Mouse (Mus musculus) stomach, embryonic 14.5 days (tissue): ENCODE measurements around the gene Pofut2. TPM values are rescaled to one million over a fixed set of nuclear protein-coding genes. Genes with fewer than 3 reads are reported as not detected.

Experiments used
- ATAC-seq: fragments of 200-750 bp; cut with Nextera tagmentation; 2 replicates; pipeline ENCODE4 v1.8.0; 2017; ENCODE audit warnings: low read depth, moderate TSS enrichment; ENCODE audit not compliant: insufficient number of reproducible peaks, insufficient read depth, low FRiP score
- H3K27ac ChIP-seq: fragments of 300-500 bp; sonication (generic); 2 replicates; pipeline ENCODE4 v1.5.1; 2014; ENCODE audit warnings: mild to moderate bottlenecking, low read length, moderate library complexity, mixed read lengths
- H3K27me3 ChIP-seq: fragments of 300-500 bp; sonication (generic); 2 replicates; pipeline ENCODE4 v1.6.1; 2014; ENCODE audit warnings: low read length, control low read depth, mixed read lengths; ENCODE audit not compliant: control insufficient read depth, insufficient read depth
- H3K36me3 ChIP-seq: fragments of 300-500 bp; sonication (generic); 2 replicates; pipeline ENCODE4 v1.6.1; 2014; ENCODE audit warnings: mild to moderate bottlenecking, control low read depth, low read length, moderate library complexity, mixed read lengths; ENCODE audit not compliant: control insufficient read depth, insufficient read depth
- H3K4me1 ChIP-seq: fragments of 300-500 bp; sonication (generic); 2 replicates; pipeline ENCODE4 v1.6.1; 2014; ENCODE audit warnings: low read length, control low read depth, mixed read lengths; ENCODE audit not compliant: control insufficient read depth, insufficient read depth
- H3K4me2 ChIP-seq: fragments of 300-500 bp; sonication (generic); replicated peaks from 2 replicates; pipeline ENCODE4 v1.6.1; 2014; ENCODE audit warnings: low read depth, low read length, control low read depth
- H3K4me3 ChIP-seq: fragments of 300-500 bp; sonication (generic); 2 replicates; pipeline ENCODE4 v1.5.1; 2014; ENCODE audit warnings: low read depth, low read length, control low read depth
- H3K9ac ChIP-seq: fragments of 300-500 bp; sonication (generic); replicated peaks from 2 replicates; pipeline ENCODE4 v1.6.1; 2014; ENCODE audit warnings: low read depth, mild to moderate bottlenecking, control low read depth, low read length, moderate library complexity, mixed read lengths
- H3K9me3 ChIP-seq: fragments of 300-500 bp; sonication (generic); 2 replicates; pipeline ENCODE4 v1.6.1; 2016; ENCODE audit warnings: low read depth, low read length, control low read depth; ENCODE audit not compliant: control insufficient read depth
- WGBS: fragments of 180-500 bp; shearing (Covaris S2); extraction: QIAGEN DNeasy Blood & Tissue Kit; methylation state at CpG from one replicate; pipeline ENCODE4 v1.1.7; 2014; 5-methylcytosine and 5-hydroxymethylcytosine counted together
- polyA plus RNA-seq: library from polyadenylated mRNA; unstranded; fragments of >200 nt; fragmentation: Nextera tagmentation; extraction: Ambion mirVana; gene quantifications from 2 replicates; pipeline ENCODE4 v1.2.1, GENCODE M21; 2014

Pofut2 gene
- polyA plus RNA-seq, 1 experiment from 2014 or later, result 119 TPM

- 32% methylated on average over 18 of the region's 18 CpGs for WGBS
- H3K4me2 ChIP-seq, result peak overlapping the region; percentile 35
- no peak; the same call in 1 of the 2 replicates for ATAC-seq
Observed at GRCm38 (mm10) chr10:77251223-77251783, 7.7 kb upstream of the Pofut2 start.

GRCm38 (mm10) chr10:77251784-77252539 lies 7.1 kb upstream of the Pofut2 start:
- ATAC-seq, result no peak
- Histone ChIP-seq H3K9me3 (no peaks in the 10 kb centered on the region), H3K4me3 (no peak overlapping the region), H3K27me3 (no peaks in the 10 kb centered on the region), H3K27ac (peak overlapping the region; percentile 63; the same call in 1 of the 2 replicates), H3K4me1 (peaks cover 40% of the 10 kb centered on the region), H3K36me3 (no peaks in the 10 kb centered on the region), H3K4me2 (peak overlapping the region; percentile 35), H3K9ac (no peak overlapping the region)
- WGBS, result 70% methylated on average over 18 of the region's 18 CpGs

More at GRCm38 (mm10) chr10:77251223-77251783, 7.7 kb upstream of the Pofut2 start:
- H3K9ac ChIP-seq, result no peak overlapping the region
- H3K27ac ChIP-seq, result peak overlapping the region; percentile 63; the same call in 1 of the 2 replicates
- no peaks in the 10 kb centered on the region for H3K9me3 ChIP-seq
- H3K4me3 ChIP-seq, result no peak overlapping the region
- peaks cover 40% of the 10 kb centered on the region for H3K4me1 ChIP-seq
- no peaks in the 10 kb centered on the region for H3K27me3 ChIP-seq
- H3K36me3 ChIP-seq, result no peaks in the 10 kb centered on the region

GRCm38 (mm10) chr10:77252790-77253189 lies 6.2 kb upstream of the Pofut2 start:
- WGBS, result under 1% methylated on average over 4 of the region's 4 CpGs
- Histone ChIP-seq H3K9ac (no peak overlapping the region), H3K27me3 (no peaks in the 10 kb centered on the region), H3K27ac (peak overlapping the region; percentile 63; the same call in 1 of the 2 replicates), H3K4me3 (no peak overlapping the region), H3K36me3 (no peaks in the 10 kb centered on the region), H3K4me2 (no peak overlapping the region), H3K4me1 (peaks cover 32% of the 10 kb centered on the region), H3K9me3 (no peaks in the 10 kb centered on the region)
- peak; percentile 29; the same call in 1 of the 2 replicates for ATAC-seq

GRCm38 (mm10) chr10:77255231-77255630 lies 3.8 kb upstream of the Pofut2 start:
- peaks cover 33% of the 10 kb centered on the region for H3K4me1 ChIP-seq
- H3K27me3 ChIP-seq, result no peaks in the 10 kb centered on the region
- no peak overlapping the region for H3K4me3 ChIP-seq
- no peak overlapping the region for H3K4me2 ChIP-seq
- no peak for ATAC-seq
- WGBS, result 88% methylated on average over 3 of the region's 3 CpGs
- H3K9ac ChIP-seq, result no peak overlapping the region
- peak overlapping the region; percentile 58; the same call in 1 of the 2 replicates for H3K27ac ChIP-seq
- H3K36me3 ChIP-seq, result no peaks in the 10 kb centered on the region
- H3K9me3 ChIP-seq, result no peaks in the 10 kb centered on the region

GRCm38 (mm10) chr10:77255676-77256075 lies 3.3 kb upstream of the Pofut2 start:
- Histone ChIP-seq H3K4me3 (no peak overlapping the region), H3K36me3 (peaks cover 3% of the 10 kb centered on the region; the same call in 1 of the 2 replicates), H3K4me1 (peaks cover 33% of the 10 kb centered on the region), H3K4me2 (no peak overlapping the region), H3K9me3 (no peaks in the 10 kb centered on the region), H3K27me3 (no peaks in the 10 kb centered on the region), H3K9ac (no peak overlapping the region), H3K27ac (0 out of 2 replicates have a peak overlapping the region, but pooled peaks have one; percentile 10)
- 71% methylated on average over 3 of the region's 3 CpGs for WGBS
- ATAC-seq, result no peak

GRCm38 (mm10) chr10:77258041-77258590 lies 902 bp upstream of the Pofut2 start:
- Histone ChIP-seq H3K4me2 (peak overlapping the region; percentile 80), H3K27me3 (no peaks in the 10 kb centered on the region), H3K4me1 (peaks cover 13% of the 10 kb centered on the region; the same call in 1 of the 2 replicates), H3K9ac (0 out of 2 replicates have a peak overlapping the region, but pooled peaks have one; percentile 43), H3K27ac (no peak overlapping the region; the same call in 1 of the 2 replicates), H3K9me3 (no peaks in the 10 kb centered on the region), H3K4me3 (peak overlapping the region; percentile 70), H3K36me3 (peaks cover 27% of the 10 kb centered on the region)
- 48% methylated on average over 4 of the region's 4 CpGs for WGBS
- ATAC-seq, result no peak

- peaks cover 46% of the 10 kb centered on the region for H3K36me3 ChIP-seq
- H3K4me3 ChIP-seq, result peak overlapping the region; percentile 70
- H3K27me3 ChIP-seq, result no peaks in the 10 kb centered on the region
- no peak for ATAC-seq
- H3K9ac ChIP-seq, result no peak overlapping the region; the same call in 1 of the 2 replicates
- no peak overlapping the region for H3K27ac ChIP-seq
- H3K4me2 ChIP-seq, result peak overlapping the region; percentile 54
- peaks cover 10% of the 10 kb centered on the region; the same call in 1 of the 2 replicates for H3K4me1 ChIP-seq
- no peaks in the 10 kb centered on the region for H3K9me3 ChIP-seq
- 77% methylated on average over 17 of the region's 17 CpGs for WGBS
Observed at GRCm38 (mm10) chr10:77260166-77260875, 1.3 kb downstream of the Pofut2 start.

- no peaks in the 10 kb centered on the region for H3K27me3 ChIP-seq
- no peaks in the 10 kb centered on the region for H3K9me3 ChIP-seq
- ATAC-seq, result no peak
- no peaks in the 10 kb centered on the region for H3K4me1 ChIP-seq
- no peak overlapping the region for H3K9ac ChIP-seq
- peaks cover 86% of the 10 kb centered on the region for H3K36me3 ChIP-seq
- no peak overlapping the region for H3K4me3 ChIP-seq
- no peak overlapping the region for H3K4me2 ChIP-seq
- WGBS, result 80% methylated on average over 8 of the region's 8 CpGs
- no peak overlapping the region for H3K27ac ChIP-seq
Observed at GRCm38 (mm10) chr10:77266281-77266680, 7.3 kb downstream of the Pofut2 start.
